Mouse (Mus musculus) brown adipose tissue, adult 24 weeks (tissue): Measurements from ENCODE around the gene 4930451I11Rik. TPM values are rescaled to one million over a fixed set of nuclear protein-coding genes. Genes with fewer than 3 reads are reported as not detected.

Experiments used
- H3K27ac ChIP-seq: fragments of 200-500 bp; replicated peaks from 2 replicates; pipeline ENCODE4 v1.5.1; 2012; ENCODE audit warnings: low read depth, mild to moderate bottlenecking, low read length
- H3K4me1 ChIP-seq: fragments of 200-500 bp; 2 replicates; pipeline ENCODE4 v1.6.1; 2012; ENCODE audit warnings: low read length, mixed read lengths; ENCODE audit not compliant: control insufficient read depth, insufficient read depth, insufficient read length
- H3K4me3 ChIP-seq: fragments of 200-500 bp; 2 replicates; pipeline ENCODE4 v1.5.1; 2012; ENCODE audit warnings: low read depth, mild to moderate bottlenecking, low read length, moderate library complexity; ENCODE audit not compliant: insufficient read depth
- polyA plus RNA-seq: library from polyadenylated mRNA; stranded (reverse); fragments of >200 nt; gene quantifications from 2 replicates; pipeline ENCODE4 v1.2.4, GENCODE M21; 2012; ENCODE audit not compliant: missing spikeins, insufficient read depth, insufficient read length

The 4930451I11Rik gene
- polyA plus RNA-seq = not detected in 2 replicates

DNA sequence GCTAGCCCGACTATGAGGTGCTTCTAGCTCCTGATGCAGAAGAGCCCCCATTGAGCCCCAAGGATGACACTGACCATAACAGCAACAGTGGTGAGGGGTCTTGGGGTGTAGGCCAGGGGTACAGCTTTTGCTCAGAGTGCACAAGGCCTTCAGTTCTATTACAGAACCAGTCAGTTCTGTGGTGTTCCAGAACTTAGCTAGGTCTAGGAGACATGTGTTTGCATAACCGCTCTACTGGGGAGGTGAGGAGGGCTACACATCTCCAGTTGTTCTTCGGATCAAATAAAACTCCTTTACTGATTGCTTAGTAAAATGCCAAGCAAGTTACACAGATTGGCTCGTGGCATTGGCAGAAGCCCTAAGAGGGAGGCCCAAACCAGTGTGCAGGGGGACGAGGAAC lies at the start of gene 4930451I11Rik:
TSS of gene 4930451I11Rik (minus strand) at position 101 of the 400 bp plus-strand sequence.
- Histone ChIP-seq H3K4me3 (peak within 1 kb of the TSS; percentile 44), H3K27ac (no peak within 1 kb of the TSS), H3K4me1 (no peaks in the 10 kb centered on the region)

DNA sequence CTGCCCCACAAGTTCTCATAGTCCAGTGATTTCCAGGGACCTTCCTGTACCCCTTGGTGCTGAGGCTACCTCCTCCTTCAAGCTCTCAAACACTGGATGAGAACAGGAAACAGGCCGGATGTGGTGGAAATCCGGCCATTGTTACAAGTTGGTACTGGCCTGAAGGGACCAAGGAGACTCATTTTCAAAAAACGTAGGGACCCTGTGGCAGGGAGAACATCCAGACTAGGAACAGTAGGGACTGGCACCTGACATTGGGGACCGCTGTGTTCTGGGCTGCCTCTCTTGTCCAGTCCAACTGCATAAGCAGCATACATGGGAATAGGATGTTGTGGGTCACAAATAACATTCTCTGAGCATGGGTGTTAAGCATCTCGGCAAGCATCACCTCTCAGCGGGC lies 49.6 kb upstream of the 4930451I11Rik start:
- H3K4me3 ChIP-seq = peak overlapping the region; percentile 76
- H3K27ac ChIP-seq = peak overlapping the region; percentile 94
- peaks cover 5% of the 10 kb centered on the region; the same call in 1 of the 2 replicates for H3K4me1 ChIP-seq

DNA sequence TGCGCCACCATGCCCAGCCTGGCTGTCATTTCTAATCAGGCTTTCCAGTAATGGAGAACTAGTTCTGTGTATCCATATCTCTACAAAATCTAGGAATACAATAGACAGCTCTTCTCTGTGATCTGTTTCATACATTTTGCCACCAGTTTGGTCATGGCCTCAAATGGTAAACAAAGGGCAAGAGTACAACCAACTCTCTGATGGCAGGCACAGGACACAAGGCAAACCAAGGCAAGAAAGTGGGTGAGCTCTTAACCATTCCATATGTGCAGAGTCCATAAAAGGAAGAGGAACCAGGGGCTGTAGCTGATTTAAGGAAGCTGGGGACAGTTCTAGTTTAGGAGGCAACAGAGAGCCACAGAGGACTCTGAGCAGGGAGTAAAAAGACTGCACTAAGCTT lies 45.8 kb upstream of the 4930451I11Rik start:
- H3K4me1 ChIP-seq = peaks cover 3% of the 10 kb centered on the region; the same call in 1 of the 2 replicates
- H3K4me3 ChIP-seq = no peak overlapping the region

DNA sequence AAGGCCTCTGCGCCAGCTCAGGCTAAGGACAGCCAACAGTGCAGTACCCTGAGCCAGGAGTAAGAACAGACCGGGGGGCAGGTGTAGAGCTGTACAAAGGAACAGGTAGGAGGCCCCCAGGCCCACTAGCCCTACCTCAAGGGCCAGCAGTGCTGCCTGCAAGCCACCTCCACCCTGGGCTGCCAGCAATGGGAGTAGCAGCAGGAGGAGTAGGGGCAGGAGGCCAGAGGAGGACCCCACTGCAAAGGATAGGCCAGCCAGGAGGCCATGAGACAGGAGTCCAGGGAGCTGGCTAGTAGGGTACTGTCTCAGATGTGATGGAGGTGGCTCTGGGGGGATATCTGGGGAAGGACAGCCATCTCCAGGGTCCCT lies 39.1 kb upstream of the 4930451I11Rik start:
- no peak overlapping the region for H3K27ac ChIP-seq
- no peaks in the 10 kb centered on the region for H3K4me1 ChIP-seq

More for the DNA sequence above, 45.8 kb upstream of the 4930451I11Rik start:
- H3K27ac ChIP-seq = no peak overlapping the region

DNA sequence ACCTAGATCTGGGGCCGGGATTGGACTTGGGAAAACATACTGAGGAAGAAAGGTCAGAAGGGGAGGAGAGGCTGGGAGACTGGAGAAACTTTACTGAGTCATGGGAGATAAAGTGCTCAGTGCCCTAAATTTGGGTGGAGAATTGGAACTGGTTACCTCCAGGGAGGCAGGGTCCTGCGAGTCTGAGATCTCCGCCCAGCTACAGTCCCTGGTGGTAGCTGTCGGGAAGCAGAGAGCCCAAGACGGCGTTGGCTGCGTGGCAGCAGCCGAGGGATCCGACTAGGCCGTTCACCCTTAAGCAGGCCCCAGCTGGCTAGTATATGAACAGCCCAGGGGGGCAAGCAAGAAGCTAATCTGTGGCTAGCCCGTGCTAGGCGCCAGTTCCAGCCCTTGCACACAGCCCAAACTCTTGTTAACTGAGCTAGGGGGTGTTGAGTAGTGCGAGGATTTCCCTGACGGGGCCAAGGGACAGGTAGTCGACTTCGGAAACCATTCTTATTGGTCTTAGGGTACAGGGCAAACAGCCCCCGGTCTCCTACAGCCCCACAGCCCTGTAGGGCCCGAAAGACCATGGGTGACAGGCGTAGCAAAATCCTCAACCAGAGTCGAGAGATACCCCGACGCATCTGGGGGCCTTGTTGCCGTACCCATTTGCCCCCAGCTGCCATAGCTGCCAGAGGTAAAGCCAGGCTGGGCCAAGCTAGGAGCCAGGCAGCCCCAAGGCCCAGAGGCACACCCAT lies 38.5 kb upstream of the 4930451I11Rik start:
- Histone ChIP-seq H3K4me3 (no peak overlapping the region), H3K4me1 (no peaks in the 10 kb centered on the region), H3K27ac (no peak overlapping the region)

More for the DNA sequence above, 39.1 kb upstream of the 4930451I11Rik start:
- no peak overlapping the region for H3K4me3 ChIP-seq

DNA sequence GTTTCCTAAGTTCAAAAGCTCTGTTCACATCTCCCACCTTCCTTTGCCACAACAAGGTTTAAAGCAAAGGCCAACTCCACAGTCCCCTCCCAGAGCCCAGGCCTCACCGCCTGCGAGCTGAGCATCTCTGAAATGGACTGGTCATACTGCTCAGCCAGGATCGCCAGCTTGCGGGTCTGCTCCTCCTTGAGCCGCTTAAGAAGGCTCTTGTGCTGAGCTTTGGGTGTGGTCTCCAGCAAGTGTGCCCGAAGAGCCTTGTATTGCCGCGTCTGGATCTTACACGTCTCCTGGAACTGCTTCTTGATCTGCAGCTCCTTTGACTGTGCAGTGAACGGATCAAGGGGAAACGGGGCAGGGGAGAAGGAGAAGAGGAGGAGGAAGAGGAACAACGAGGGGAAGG lies 36.6 kb upstream of the 4930451I11Rik start:
- no peak overlapping the region for H3K27ac ChIP-seq
- H3K4me1 ChIP-seq = no peaks in the 10 kb centered on the region
- H3K4me3 ChIP-seq = no peak overlapping the region

DNA sequence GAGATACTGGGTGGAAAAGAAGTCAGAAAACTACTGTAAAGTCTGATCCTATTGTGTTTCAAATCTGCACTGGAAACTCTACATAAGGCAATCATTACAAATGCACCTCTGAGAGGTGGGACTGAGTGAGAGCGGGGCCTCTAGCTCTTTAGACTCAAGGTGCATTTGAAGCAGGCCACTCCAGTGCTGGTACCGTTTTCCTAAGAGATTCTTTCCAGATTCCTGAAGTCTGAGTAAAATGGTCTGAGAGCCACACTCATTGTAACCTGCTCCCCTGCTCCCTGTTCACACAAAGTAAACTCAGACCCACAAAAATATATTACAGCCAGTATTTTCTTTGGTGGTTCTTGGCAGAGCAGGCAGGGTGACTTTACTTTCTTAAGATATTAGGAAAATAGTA lies 36.1 kb upstream of the 4930451I11Rik start:
- H3K27ac ChIP-seq = no peak overlapping the region
- H3K4me1 ChIP-seq = no peaks in the 10 kb centered on the region
- no peak overlapping the region for H3K4me3 ChIP-seq

DNA sequence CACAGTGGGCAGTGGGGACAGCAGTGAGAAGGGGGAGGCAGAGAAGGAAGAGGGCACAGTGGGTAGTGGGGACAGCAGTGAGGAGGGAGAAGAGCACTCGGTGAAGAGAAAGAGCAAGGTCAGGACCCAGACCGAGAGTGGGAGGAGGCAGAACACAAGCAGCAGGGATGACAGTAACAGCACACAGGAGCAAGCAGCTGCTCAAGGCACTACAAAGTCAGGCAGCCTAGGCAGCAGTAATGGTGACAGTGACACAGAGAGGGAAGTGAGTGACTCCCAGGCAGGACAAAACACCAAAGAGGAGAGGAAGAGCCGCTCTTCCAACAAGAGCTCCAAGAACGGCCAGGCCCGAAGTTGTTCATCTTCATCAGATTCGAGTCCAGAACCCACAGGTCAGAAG lies 32.4 kb upstream of the 4930451I11Rik start:
- no peak overlapping the region for H3K4me3 ChIP-seq
- H3K4me1 ChIP-seq = peaks cover 4% of the 10 kb centered on the region; the same call in 1 of the 2 replicates
- no peak overlapping the region for H3K27ac ChIP-seq

DNA sequence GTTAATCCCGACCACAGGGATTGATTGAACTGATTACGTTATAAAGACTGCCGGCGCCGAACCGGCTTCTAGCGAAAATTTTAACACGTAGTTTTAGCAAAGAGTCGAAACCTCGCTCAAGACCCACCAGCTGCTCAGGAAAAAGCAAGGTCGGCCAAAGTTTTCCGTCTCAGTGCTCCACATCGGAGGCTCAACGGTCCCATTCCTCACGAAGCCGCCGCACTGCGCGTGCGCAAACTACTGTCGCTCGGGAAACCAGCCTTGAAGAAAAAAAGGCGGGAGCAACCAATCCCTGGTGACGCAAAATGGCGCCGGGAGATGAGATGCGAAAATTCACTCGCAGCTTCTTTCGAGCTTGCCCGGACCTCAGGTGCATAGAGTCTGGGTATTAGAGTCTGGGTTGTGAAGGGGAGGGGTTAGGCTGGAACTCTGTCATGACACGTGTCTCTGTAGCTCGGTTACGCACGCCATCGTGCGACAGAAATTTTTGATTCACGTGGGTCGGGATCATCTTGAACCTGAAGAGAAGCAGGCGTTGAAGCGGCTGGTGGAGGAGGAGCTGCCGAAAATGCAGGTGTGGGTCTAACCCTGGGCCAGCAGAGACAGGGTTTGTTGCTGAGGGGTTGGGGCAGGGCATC lies 30.8 kb upstream of the 4930451I11Rik start, which contains the start of gene Ino80e:
TSS of gene Ino80e (minus strand) at position 231 of the 638 bp plus-strand sequence.
- Histone ChIP-seq H3K27ac (peak within 1 kb of the TSS; percentile 75), H3K4me1 (peaks cover 4% of the 10 kb centered on the region; the same call in 1 of the 2 replicates), H3K4me3 (peak within 1 kb of the TSS; percentile 96)

DNA sequence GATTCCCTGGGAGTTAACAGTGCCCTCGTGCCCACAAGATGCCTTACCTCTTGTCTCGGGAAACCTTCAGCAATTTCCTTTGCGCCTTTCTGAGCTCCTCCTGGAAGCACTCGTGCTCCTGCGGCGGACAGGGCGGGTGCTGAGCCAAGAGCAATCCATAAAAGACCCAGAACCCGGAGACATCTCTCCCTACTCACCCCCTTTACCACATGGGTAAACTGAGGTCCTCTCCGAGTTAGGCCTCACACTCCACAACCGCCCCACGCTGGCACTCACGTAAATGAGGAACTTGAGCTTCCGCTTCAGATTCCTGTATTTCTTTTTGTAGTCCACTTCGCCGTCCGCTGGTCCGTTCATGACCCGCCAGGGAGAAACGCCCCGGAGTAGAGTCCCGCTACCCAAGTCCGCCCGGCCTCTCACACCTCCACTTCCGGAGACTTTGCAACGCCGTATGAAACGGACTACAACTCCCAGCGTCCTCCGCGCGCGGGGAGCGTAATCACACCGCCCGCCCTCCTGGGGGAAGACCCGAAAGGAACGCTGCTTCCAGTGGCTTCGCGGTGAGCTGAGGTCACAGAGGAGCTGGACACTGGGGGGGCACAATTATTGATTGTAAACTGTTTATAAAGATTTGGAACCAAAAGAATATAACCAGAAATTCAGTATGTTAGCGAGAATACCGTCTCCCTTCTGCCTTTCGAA lies 30.1 kb upstream of the 4930451I11Rik start, which contains the start of gene Hirip3:
TSS of gene Hirip3 (plus strand) at position 544 of the 702 bp plus-strand sequence.
- H3K27ac ChIP-seq = peak within 1 kb of the TSS; percentile 75
- peak within 1 kb of the TSS; percentile 96 for H3K4me3 ChIP-seq
- peaks cover 4% of the 10 kb centered on the region; the same call in 1 of the 2 replicates for H3K4me1 ChIP-seq

DNA sequence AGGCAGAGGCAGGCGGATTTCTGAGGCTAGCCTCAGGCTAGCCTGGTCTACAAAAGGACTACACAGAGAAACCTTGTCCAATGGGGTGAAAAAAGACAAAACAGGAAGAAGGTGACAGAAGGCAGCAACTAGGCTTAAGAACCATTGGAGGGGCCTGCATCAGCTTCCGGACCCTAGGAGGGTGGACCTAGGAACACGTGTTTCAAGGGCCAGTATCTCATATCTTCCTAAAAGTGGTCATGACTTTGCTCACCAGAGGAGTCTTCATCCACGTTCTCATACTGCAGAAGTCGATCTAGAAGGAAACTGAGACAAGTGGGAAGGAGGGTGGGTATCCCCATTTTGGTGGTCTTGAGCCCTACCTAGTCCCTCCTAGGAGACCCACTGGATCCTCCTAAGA lies 29.5 kb upstream of the 4930451I11Rik start:
- Histone ChIP-seq H3K4me3 (peak overlapping the region; percentile 96), H3K4me1 (peaks cover 4% of the 10 kb centered on the region; the same call in 1 of the 2 replicates), H3K27ac (0 out of 2 replicates have a peak overlapping the region, but pooled peaks have one; percentile 74)

DNA sequence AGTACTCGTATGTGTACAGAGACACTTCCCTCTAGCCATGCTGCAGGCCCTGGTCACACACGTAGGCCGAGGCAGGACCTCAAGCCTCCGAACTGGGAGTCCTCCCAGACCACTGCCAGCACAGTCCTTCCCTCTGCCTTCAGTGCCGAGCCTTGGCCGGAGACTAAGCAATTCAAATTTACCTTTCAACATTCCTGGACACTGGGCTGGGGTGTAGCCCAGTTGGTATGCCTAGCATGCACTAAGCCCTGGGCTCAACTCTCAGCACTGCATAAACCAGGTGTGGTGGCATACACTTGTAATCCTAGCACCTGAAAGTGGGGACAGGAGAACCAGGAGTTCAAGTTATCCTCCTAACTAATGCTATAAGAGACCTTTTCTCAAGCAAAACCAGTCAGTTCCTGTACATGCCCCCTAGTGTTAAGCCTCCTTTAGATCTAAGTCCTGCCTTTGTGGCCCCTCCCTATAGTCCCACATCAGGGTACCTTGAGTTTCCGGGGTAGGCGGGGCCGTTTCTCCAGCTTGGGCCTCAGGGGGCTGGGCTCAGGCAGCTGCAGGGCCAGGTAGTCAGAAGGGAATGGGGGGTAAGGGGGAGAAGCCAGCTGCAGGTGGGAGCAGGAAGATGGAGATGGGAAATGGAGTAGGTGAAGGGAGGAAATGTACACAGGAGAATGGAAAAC lies 25.4 kb upstream of the 4930451I11Rik start:
- H3K27ac ChIP-seq = no peak overlapping the region
- H3K4me1 ChIP-seq = peaks cover 4% of the 10 kb centered on the region; the same call in 1 of the 2 replicates
- no peak overlapping the region for H3K4me3 ChIP-seq

DNA sequence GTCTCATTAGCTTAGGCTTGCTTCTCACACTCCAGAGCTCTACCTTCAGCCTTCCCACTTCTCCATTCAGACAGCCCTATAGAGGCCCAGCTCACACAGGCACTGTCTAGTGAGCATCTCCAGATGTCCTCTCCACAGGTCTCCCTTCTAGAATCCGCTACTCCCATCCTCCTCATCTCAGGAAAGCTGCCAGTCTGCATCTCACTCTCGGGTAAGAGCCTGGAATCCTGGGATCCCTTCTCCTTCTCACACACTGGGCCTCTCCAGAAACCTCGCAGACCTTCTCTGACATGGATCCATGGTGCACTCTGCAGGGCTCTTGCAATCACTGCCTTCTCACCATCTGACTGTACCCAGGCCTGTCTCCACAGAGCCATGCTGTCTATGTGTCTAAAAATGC lies 24.2 kb upstream of the 4930451I11Rik start:
- Histone ChIP-seq H3K4me3 (no peak overlapping the region), H3K27ac (no peak overlapping the region), H3K4me1 (no peaks in the 10 kb centered on the region)

DNA sequence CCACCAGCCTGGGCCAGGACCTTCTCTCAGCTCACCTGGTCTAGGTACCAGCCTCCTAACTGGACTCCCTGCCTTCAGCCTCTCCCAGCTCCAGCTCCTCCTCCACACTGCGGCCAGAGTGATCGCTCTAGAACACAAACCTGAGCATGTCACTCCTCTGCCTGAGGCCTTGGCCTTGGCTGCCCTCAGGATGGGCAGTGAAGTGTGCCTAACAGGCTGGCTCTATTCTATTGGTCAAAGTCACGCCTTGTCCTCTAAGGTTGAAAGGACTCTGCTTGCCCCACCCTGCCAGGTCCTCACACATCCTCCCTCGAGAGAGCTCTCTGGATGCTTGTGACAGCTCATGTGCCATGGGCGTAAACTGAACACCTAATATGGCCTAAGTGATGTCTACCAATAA lies 22.0 kb upstream of the 4930451I11Rik start:
- Histone ChIP-seq H3K4me3 (no peak overlapping the region), H3K27ac (no peak overlapping the region), H3K4me1 (no peaks in the 10 kb centered on the region)
